Mouse (Mus musculus) E14TG2a.4 (cell line): ENCODE data around the gene AW822073.
"Not testable (repeated sequence)": the region's sequence is repeated elsewhere in the genome, so short reads cannot be mapped to it uniquely, and the experiment has no call there.

ENCODE experiments used
- CTCF ChIP-seq: conservative IDR thresholded peaks from 2 replicates; pipeline ENCODE4 v1.5.1; 2014; ENCODE audit warnings: low read length
- POU5F1 ChIP-seq: IDR thresholded peaks from 2 replicates; pipeline ENCODE4 v1.6.1; 2014; ENCODE audit warnings: low read length, borderline replicate concordance

GRCm38 (mm10) chr10:58234985-58235384 is 10.3 kb upstream of the AW822073 start:
- not testable (repeated sequence) for TF ChIP-seq CTCF, POU5F1
